Mouse (Mus musculus) spleen, adult 2 months (tissue): Measurements from ENCODE around the gene Serpinb7.

ENCODE experiments used
- CTCF ChIP-seq: fragments of 200-500 bp; IDR thresholded peaks from 2 replicates; pipeline ENCODE4 v1.5.1; 2011; ENCODE audit warnings: mild to moderate bottlenecking, inconsistent platforms; ENCODE audit not compliant: insufficient read depth, insufficient read length, insufficient replicate concordance; ENCODE audit errors: extremely low read depth
- POLR2A ChIP-seq: fragments of 200-500 bp; IDR thresholded peaks from 2 replicates; pipeline ENCODE4 v1.6.1; 2011; ENCODE audit warnings: low read depth, low read length, inconsistent platforms

DNA sequence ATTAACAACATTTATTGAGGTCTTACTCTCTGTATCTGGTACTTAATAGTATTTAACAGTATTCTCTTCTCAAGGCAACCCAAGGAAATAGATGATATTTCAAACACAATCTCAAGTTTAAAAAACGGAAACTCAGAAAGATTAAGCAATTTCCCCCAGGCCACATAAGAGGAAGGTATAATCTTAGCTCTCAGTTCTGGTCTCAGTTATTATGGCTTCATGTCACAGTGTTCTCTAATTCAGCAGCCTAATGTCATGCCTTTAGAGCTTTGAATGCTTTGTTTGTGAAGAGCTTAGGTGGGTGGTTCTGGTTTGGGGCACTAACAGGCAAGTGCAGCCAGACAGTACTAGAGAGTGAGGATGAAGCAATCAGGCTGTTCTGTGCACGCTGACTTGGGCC lies 9.7 kb upstream of the Serpinb7 start:
- TF ChIP-seq CTCF (no peak), POLR2A (no peak)
